Mouse (Mus musculus) cerebellum, adult 9-10 months (tissue): Measurements from ENCODE around the gene Avpi1.

Experiments
- DNase-seq: peaks from one replicate; pipeline ENCODE4 v3.0.0; 2022

The Avpi1 gene

DNA sequence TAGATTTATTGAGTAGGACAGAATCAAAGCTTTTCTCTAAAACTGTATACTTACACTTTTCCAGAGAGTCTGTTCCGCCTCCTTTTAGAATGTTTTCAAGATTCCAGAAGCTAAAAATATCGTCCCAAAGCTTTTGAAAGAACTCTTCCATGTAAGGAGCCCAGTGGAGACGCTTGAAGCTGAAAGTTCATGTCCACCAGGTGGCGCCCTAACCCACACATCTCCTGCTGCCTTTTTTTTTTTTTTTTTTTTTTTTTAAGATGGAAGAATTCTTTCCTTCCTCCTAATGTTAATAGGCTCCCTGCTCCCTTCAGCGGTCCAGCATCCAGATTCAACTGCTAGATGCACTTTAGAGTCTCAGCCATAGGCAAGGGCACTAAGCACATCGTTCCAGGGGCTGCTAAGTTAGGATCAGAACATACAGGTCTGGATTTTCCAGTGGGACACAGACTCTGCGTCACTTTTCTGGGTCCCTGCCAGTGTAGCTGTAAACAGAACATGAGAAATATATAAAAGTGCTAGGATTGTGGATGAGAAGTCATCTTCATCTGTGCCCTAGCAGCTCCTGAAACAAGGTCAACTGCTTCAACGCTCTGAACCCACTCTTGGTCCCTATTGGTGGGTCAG lies 15.8 kb upstream of the Avpi1 start:
- peak; percentile 83 for DNase-seq

DNA sequence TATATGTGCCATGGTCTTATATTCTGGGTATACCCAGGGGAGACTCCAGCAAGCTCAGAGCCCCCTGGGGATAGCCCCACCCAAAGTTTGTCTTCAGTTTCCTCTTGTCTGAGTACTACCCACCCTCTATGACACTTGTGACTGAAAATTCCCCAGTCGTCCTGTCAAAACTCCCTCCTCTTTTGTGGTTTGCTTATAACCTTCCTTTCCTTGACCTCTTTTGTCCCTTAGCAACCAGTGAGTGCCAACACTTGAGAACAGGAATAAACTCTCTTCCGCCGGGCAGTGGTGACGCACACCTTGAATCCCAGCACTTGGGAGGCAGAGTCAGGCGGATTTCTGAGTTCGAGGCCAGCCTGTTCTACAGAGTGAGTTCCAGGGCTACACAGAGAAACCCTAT lies 15.2 kb upstream of the Avpi1 start:
- DNase-seq, result peak; percentile 25

DNA sequence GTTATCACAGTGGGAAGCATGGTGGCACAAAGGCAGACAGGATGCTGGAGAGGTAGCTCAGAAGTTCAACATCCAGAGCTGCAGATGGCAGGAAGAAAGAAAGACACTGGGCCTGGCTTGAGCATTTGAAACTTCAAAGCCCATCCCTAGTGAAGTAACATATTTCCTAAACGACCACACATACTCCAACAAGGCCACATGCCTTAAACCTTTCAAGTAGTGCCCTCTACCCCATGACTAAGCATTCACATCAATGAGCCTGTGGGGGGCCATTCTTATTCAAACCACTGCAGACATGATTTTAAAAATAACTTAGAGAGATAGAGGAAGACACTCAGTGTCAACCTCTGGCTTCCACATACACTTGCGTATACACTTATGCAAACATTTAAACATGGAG lies 13.9 kb upstream of the Avpi1 start:
- no peak for DNase-seq

DNA sequence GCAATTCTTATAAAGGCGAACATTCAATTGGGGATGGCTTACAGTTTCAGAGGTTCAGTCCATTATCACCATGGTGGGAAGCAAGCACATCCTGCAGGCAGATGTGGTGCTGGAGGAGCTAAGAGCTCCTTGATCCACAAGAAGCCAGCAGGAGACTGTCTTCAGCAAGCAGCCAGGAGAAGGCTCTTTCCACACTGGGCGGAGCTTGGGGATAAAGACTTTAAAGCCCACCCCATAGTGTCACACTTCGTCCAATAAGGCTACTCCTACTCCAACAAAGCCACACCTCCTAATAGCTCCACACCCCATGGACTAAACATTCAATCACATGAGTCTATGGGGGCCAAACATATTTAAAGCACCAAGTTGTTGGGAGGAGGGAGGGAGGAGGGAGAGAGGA lies 13.1 kb upstream of the Avpi1 start:
- DNase-seq, result no peak

DNA sequence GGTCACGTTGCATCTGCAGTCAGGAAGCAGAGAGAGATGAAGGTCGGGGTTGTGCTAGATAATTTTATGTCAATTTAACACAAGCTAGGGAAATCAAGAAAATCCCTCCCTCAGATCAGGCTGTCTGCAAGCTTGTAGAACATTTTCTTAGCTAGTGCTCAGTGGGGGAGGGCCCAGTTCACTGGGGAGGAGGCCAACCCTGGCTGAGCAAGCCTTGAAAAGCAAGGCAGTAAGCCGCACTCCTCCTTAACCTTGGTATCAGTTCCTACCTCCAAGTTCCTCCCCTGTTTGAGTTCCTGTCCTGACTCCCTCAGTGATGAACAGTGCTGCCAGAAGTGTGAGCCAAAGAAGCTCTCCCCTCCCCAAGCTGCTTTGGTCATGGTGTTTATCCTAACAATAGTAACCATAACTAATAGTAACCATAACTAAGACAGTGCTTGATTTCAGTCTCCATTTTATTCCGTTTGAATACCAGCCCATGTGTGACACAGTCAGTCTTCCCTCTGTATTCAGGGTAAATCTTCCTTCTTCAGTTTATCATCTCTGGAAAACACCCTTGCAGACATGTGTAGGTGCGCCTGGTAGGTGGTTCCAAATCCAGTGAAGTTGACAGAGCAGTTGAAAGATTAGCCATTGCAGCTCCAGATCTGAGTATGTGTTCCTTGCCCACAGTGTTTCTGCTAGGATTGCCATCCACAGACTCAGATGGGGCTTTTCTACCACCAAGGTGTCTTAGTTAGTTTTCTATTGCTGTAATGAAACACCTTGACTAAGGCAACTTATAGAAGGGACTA lies 11.1 kb upstream of the Avpi1 start:
- no peak for DNase-seq

DNA sequence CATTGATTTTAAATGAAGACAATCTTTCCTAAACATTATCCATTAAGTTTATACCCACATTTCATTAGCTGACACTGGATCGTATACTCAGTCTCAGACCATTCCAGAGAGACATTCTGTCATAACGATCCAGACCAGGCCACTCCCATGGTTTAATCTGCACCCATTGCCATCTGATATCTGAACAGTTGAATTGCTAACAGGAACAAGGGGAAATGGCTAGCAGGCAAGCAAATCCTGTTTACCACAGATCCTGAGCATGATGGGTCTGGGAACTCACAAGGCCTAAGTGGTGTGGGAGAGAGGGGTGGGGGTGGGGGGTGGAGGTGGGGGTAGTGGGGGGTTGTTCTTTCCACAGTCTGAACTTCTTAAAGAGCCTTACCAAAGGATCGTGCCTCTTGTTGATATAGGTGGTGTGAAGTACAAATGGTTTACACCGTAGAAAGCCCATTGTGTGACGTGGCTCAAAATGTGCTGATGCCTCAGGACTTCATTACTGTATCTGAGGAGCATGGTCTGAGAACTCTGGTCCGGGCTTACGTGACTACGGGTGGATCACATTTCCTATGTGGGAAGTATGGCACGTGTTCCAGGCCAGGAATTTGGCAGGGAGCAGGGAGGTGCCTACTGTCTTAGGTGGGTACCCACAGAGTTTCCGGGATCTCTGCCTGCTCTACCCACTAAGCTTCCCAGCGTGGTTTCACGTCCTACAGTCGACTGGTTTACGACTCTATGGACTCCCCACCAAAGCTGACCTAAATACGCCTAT lies 9.8 kb upstream of the Avpi1 start:
- no peak for DNase-seq

DNA sequence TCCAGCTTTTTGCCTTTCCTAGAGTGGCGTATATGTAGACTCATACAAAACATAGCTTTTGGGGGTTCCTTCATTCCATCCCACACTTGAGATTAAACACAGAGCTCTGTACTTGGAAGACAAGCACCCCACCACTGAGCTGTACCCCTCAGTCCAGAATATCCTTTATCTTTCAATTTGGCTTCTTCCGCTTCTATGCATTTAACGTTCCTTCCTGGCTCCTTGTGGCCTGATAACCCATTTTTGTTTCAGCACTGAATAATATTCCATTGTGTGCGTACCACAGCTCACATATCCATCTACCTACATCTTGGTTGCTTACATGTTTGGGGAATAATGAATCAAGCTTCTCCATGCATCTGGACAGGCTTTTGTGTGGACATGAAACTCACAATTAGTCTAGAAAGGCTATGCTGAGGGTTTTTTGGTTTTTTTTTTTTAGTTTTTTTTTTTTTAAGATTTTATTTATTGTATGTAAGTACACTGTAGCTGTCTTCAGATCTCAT lies 8.4 kb upstream of the Avpi1 start:
- DNase-seq, result no peak

DNA sequence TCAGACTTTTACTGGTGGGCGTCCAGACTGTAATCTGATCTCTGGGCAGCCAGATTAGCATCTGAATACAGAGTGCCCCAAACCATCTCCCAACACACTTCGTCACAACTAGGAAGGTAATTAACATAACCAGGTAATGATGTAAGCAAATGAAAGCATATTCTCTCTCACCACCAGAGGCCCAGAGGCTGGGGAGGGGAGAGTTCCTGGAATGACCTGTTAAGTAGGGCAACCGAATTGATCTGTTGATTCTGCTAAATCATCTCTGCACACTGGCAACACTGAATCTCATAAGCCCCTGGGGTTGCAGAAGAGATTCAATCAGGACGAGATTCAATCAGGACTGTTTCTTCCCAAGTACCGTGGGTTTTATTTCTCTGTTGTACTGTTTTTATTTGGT lies 7.3 kb upstream of the Avpi1 start:
- no peak for DNase-seq

DNA sequence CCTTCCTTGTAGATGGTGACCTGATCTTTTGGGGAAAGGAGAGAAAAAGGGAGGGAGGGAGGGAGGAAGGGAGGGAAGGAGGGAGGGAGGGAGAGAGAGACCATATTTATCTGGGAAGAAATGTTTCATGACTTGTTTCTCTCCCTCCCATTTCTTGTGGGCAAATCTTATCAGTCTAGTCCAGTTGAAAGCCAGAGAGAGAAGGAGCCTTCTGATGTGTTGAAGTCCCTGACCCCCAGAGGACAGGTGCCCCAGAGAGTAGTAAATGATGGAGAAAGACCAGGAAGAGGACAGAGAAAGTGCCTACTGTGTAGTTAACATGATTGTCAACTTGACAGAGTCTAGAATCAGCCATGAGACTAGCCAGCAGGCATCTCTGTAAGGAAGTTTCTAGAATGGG lies 6.2 kb upstream of the Avpi1 start:
- no peak for DNase-seq

DNA sequence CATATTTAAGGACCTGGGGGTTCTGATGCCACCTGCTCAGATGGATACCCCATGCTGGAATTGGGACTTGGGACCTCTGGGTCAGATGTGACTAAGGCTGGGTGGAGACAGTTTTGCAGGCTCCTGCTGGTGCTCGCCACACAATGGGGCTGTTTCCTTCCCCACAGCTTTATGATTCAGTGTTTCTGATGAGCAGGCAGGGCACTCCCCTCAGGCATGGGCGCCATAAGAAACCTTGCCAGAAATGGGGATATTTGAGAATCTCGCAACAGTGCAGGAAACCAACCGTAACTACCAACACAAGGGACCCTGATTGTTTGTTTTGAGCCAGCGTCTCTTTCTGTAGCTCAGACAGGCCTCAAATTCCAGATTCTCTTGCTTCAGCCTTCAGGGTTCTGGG lies 2.2 kb upstream of the Avpi1 start:
- DNase-seq, result peak; percentile 36

DNA sequence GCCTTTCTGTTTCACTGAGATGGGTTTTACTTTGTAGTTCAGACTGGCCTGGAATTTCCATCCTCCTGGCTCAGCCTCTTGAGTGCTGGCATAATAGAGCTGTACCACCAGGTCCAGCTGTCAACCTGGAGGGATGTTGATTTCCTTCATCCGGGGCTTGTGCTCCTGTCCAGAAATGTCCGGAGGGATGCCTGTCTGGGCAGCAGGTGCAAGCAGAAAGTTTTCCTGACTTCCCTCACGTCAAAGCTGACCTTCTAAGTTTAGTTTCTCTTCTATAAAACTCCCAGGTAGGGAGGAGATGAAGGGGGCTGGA lies 1.4 kb upstream of the Avpi1 start:
- no peak for DNase-seq

DNA sequence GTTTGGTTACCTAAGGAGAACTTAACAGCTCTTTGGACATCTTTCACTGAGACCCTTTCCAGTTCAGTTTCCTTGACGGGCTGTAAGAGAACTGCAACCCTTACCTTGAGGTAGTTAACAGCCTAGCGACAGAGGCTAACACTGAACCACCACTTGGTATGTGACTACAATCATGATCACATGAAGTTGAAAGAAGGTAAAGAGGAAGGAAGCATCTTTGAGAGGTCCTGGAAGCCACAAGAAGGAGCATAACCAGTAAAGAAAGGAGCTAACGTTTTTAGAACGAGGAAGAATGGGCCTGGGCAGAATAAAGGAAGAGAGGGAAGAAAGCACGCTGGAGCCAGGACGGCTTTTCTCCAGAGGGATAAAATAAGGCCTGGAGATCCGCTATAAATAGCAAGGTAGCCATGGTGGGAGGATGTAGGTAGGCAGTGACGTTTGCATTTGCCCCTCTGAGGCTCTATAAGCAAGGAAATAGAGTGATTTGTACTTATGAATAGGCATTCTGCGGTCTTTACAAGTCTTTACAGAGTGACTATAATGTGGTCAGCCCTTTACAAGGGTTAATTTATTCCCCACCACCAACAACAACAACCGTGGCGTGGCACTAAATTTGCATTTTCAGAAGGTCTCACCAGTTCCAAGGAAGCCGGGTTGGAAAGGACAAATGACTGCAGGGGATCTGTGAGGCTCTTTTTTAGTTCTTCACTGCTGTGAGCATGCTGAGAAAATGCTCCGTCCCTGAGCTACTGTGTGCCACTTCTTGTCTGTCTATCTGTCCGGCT lies 842 bp upstream of the Avpi1 start:
- DNase-seq, result peak; percentile 55

DNA sequence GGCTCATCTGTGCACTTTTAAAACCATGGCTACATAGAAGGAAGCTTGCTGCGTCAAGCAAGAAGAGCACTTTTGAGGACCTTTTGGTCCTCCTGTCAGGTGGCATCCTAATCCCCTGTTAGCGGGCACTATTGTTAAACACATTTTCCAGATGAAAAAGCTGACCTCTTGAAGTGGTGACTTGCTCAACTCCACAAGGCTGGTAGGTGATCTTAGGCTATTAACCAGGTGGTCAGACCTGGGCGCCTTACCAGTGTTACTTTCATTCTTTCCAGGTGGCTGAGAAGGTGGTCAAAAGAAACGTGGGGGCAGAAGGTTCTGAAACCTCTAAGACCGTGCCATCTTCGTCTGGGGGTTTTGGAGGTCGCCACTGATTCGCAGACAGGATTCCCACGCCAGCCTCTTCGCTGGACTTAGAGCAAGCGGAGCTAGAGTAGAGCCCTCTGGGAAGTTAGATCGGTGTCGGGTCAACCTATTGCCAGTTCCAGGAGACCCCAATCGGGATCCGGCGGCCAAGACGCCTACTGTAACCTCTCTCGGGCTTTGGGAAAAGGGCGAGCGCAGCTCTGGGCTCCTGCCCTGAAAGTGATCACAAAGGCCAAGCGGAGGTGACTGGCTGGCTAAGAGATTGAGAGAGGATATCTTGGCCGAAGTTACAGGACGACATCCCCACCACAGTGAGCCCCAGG lies 663 bp downstream of the Avpi1 start:
- DNase-seq, result no peak

DNA sequence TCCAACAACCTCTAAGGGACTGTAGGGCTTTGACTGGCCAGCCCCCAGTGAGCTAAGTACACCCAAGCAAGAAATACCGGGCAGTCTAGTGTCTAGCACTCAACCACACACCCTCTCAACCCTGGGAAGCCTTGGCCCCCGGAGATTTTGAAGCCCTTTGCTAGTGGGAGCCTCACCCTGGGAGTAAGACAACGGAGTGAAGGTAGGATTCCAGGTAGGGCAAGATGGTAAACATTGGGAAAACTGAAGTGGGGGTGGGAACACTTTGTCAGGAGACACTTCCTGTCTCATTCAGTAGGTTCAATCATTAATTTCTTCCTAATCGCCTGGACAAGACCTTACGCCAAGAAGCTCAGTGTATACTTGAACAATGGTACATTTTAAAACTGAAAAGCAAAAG lies 1.8 kb downstream of the Avpi1 start:
- DNase-seq, result peak; percentile 39

DNA sequence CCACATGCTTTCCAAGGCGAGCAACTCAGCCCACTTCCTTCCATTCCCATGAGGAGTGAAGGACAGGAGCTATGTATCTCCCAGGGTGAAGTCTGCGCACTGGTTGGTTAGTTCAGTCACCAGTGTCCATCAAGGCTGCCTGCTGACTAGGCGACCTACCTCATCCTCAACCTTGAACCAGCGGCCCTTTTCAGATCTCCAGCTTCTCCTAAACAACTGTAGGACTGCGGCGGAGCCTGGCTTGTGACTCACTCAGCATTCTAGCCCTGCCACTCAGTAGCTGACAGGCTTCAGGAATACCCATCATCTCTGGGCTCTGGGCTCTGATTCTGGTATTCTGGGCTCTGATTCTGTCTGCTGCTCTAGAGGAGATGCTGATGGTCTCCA lies 2.6 kb downstream of the Avpi1 start:
- no peak for DNase-seq

DNA sequence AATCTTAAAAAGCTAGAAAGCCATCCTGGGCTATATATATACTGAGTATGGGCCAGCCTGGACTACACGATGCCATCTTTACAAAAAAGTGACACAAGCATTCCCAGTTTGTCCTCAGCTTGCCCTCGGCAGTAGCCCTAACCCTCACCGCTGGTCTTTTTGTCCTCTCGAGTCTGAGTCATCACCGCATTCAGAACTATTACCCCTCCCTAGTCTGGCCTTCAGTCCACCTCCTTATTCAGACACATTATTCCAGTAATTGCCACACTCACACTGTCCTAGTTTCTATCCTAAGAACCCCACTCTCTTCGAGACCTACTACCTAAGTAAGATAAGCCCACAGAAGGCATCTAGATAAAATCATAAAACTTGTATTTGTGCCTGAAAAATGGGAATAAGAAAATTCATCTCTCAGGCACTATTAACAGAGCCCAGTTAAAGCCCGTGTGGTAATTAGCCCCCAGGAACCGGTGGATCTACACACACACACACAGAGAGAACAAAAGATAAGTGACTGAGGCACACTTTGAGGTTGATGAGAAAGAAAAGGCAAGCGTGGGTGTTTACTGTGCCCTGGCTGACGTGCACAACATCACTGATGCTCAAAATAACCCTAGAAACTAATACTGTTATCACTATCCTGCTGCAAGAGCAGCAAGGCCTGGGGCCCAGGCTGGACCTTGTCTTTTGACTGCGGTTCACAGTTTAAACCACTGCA lies 3.2 kb downstream of the Avpi1 start:
- DNase-seq, result peak; percentile 24

DNA sequence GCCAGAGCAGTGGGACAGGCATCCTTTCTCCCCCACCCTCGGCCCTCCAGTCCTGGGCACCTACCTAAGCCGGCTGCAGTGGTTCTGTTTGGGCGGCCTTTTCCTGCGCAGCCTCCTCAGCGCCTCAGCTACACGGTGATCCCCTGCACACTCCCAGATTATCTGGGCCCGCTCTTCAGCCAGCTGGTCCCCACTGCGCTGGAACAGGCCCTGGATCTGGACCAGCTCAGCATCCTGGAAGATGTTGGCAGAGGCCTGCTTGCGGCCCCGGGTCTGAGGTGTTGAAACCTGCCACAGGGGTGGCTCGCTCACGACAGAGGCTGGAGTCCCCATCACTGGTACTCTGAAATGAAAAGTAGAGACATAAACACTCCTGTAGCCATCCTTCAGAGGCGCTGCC lies 4.2 kb downstream of the Avpi1 start:
- DNase-seq, result peak; percentile 29

DNA sequence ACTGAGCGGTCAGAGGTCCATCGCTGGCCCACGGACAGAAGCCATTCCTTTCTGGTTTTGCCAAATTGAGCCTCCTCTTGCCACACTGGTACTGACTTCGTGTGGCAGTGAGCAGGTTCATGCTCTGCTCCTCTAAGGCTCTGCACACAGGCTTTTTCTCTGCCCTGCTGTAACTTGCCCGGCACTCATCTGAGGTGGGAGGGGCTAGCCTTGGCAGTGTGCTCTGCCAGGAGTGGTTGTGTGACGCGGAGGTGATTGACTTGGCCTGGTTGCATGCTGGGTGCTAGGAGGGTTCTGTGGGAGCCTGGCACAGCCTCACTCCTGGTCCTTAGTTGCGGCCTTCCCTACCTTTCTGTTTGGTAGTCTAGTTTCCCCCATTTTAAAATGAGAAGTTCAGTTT lies 8.4 kb downstream of the Avpi1 start:
- no peak for DNase-seq

DNA sequence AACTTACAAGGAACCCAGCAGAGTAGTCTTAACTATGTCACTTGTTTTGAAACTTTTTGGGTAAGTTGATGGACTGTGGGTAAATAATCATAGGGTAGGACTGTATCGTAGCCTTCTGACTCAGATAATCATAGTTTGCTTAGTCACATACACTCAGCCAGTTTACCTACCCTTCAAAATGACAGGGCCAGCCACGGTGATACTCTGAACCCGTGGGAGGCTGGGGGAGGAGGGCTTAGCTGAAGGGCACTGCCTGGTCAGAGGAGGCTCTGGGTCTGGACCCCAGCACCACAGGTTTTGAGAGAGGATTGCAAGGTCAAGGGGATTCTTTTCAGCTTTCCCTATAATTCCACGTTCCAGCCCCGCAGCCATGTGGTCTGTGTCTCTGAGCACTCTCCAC lies 10.3 kb downstream of the Avpi1 start:
- no peak for DNase-seq

DNA sequence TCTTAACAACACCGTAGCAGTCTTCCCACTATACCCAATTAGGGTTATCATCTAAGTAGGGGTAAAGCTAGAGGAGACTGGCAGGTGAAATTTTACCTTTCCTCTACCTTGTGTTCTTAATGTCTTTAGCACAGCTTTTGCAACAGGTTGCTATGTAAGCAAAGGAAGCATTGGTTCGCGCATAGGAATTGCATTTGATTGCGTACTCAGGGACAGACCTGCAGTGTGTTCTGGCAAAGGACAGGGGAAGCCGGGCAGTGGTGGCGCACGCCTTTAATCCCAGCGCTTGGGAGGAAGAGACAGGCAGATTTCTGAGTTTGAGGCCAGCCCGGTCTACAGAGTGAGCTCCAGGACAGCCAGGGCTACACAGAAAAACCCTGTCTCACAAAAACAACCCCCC lies 10.7 kb downstream of the Avpi1 start:
- DNase-seq, result no peak

DNA sequence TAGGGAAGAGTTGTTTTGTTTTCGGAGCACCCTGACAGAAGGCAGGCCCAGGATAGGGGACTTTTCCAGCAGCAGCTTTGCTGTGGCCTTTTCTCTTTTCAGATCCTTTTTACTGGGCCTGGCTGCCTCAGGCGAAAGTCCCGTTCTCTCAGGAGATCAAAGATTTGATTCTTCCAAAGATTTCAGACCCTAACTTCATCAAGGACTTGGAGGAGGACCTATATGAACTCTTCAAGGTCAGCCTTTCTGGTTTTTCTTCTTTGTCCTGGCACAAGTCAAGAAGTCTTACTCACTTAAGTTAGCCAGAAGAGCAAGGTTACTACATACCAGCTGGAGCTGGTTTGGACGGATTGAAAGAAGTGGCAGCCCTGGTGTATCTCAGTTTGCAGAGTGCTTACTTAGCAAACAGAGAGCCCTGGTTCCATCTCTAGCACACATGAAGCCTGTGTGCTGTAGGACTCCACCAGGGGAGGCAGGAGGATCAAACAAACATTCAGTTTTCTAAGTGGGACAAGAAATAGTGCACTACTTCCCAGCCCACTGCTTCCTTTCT lies 13.0 kb downstream of the Avpi1 start:
- no peak for DNase-seq

DNA sequence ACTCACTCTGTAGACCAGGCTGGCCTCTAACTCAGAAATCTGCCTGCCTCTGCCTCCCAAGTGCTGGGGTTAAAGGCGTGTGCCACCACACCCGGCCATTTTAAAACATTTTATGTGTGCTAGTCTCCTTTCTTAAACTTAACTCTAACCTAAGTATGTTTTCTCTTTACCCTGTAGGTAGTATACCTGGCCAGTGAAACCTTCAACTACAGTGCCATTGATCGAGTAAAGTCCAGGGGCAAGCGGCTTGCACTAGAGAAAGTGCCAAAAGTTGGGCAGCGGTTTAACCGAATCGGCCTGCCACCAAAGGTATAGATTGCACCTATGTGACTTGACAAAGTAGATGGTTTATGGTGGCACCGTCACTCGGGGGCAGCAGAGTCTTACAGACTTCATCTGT lies 24.2 kb downstream of the Avpi1 start:
- DNase-seq, result no peak
